Mouse (Mus musculus) forebrain, embryonic 15.5 days (tissue): ENCODE measurements around the gene Mgp. TPM values are rescaled to one million over a fixed set of nuclear protein-coding genes. Genes with fewer than 3 reads are reported as not detected.
"Not testable (repeated sequence)": the region's sequence is repeated elsewhere in the genome, so short reads cannot be mapped to it uniquely, and the experiment has no call there.

Experiments used
- ATAC-seq: fragments of 200-750 bp; cut with Nextera tagmentation; replicated peaks from 2 replicates; pipeline ENCODE4 v1.8.0; 2017; ENCODE audit warnings: mild to moderate bottlenecking, moderate TSS enrichment, moderate library complexity
- H3K27ac ChIP-seq: fragments of 300-500 bp; sonication (generic); replicated peaks from 2 replicates; pipeline ENCODE4 v1.5.1; 2015; ENCODE audit warnings: mild to moderate bottlenecking, inconsistent platforms
- H3K27me3 ChIP-seq: fragments of 300-500 bp; sonication (generic); 2 replicates; pipeline ENCODE4 v1.6.1; 2015; ENCODE audit warnings: inconsistent platforms
- H3K36me3 ChIP-seq: fragments of 300-500 bp; sonication (generic); 2 replicates; pipeline ENCODE4 v1.6.1; 2015; ENCODE audit warnings: mild to moderate bottlenecking, inconsistent platforms
- H3K4me1 ChIP-seq: fragments of 300-500 bp; sonication (generic); 2 replicates; pipeline ENCODE4 v1.6.1; 2015; ENCODE audit warnings: inconsistent platforms
- H3K4me2 ChIP-seq: fragments of 300-500 bp; sonication (generic); replicated peaks from 2 replicates; pipeline ENCODE4 v1.6.1; 2015; ENCODE audit warnings: mild to moderate bottlenecking, inconsistent platforms
- H3K4me3 ChIP-seq: fragments of 300-500 bp; sonication (generic); 2 replicates; pipeline ENCODE4 v1.5.1; 2015; ENCODE audit warnings: mild to moderate bottlenecking, inconsistent platforms
- H3K9ac ChIP-seq: fragments of 300-500 bp; sonication (generic); replicated peaks from 2 replicates; pipeline ENCODE4 v1.6.1; 2015; ENCODE audit warnings: mild to moderate bottlenecking, inconsistent platforms
- H3K9me3 ChIP-seq: fragments of 300-500 bp; sonication (generic); 2 replicates; pipeline ENCODE4 v1.6.1; 2016; ENCODE audit warnings: inconsistent platforms
- WGBS: fragments of 180-500 bp; shearing (Covaris S2); methylation state at CpG from one replicate; pipeline ENCODE4 v1.1.7; 2015; ENCODE audit warnings: mixed read lengths; 5-methylcytosine and 5-hydroxymethylcytosine counted together
- polyA plus RNA-seq: library from polyadenylated mRNA; unstranded; fragments of >200 nt; fragmentation: Nextera tagmentation; extraction: Ambion mirVana; gene quantifications from 2 replicates; pipeline ENCODE4 v1.2.1, GENCODE M21; 2015

The Mgp gene
- polyA plus RNA-seq, 1 experiment from 2014 or later, result 8.8 TPM

GRCm38 (mm10) chr6:136894532-136895339 is 19.1 kb upstream of the Mgp start:
- 72% methylated on average over 15 of the region's 15 CpGs for WGBS
- no peaks in the 10 kb centered on the region for H3K36me3 ChIP-seq
- H3K27me3 ChIP-seq, result no peaks in the 10 kb centered on the region
- no peak for ATAC-seq
- H3K9ac ChIP-seq, result no peak overlapping the region
- H3K9me3 ChIP-seq, result no peaks in the 10 kb centered on the region
- H3K27ac ChIP-seq, result no peak overlapping the region
- no peak overlapping the region for H3K4me2 ChIP-seq
- no peaks in the 10 kb centered on the region for H3K4me1 ChIP-seq
- no peak overlapping the region for H3K4me3 ChIP-seq

- Histone ChIP-seq H3K9ac (no peak overlapping the region), H3K27ac (no peak overlapping the region), H3K27me3 (no peaks in the 10 kb centered on the region), H3K4me1 (no peaks in the 10 kb centered on the region), H3K4me2 (no peak overlapping the region), H3K9me3 (no peaks in the 10 kb centered on the region), H3K4me3 (no peak overlapping the region), H3K36me3 (no peaks in the 10 kb centered on the region)
- WGBS, result 89% methylated on average over 2 of the region's 2 CpGs
- ATAC-seq, result no peak
These were observed 16.4 kb upstream of the Mgp start for GRCm38 (mm10) chr6:136892002-136892401.

GRCm38 (mm10) chr6:136889554-136889953 is 13.9 kb upstream of the Mgp start:
- H3K9me3 ChIP-seq, result no peaks in the 10 kb centered on the region
- H3K9ac ChIP-seq, result no peak overlapping the region
- no peak overlapping the region for H3K4me3 ChIP-seq
- no peak for ATAC-seq
- no peaks in the 10 kb centered on the region for H3K27me3 ChIP-seq
- no peaks in the 10 kb centered on the region for H3K36me3 ChIP-seq
- WGBS, result 94% methylated on average over 6 of the region's 6 CpGs
- no peaks in the 10 kb centered on the region for H3K4me1 ChIP-seq
- H3K27ac ChIP-seq, result no peak overlapping the region
- H3K4me2 ChIP-seq, result no peak overlapping the region

- Histone ChIP-seq H3K36me3 (no peaks in the 10 kb centered on the region), H3K9me3 (no peaks in the 10 kb centered on the region), H3K4me1 (no peaks in the 10 kb centered on the region), H3K27ac (no peak overlapping the region), H3K4me3 (no peak overlapping the region), H3K4me2 (no peak overlapping the region), H3K27me3 (no peaks in the 10 kb centered on the region), H3K9ac (no peak overlapping the region)
- no peak for ATAC-seq
- 88% methylated on average over 6 of the region's 6 CpGs for WGBS
These were observed 13.4 kb upstream of the Mgp start for GRCm38 (mm10) chr6:136889067-136889466.

GRCm38 (mm10) chr6:136887854-136888253 is 12.2 kb upstream of the Mgp start:
- 81% methylated on average over 9 of the region's 9 CpGs for WGBS

GRCm38 (mm10) chr6:136884766-136885165 is 9.1 kb upstream of the Mgp start:
- not testable (repeated sequence) for ATAC-seq, H3K4me3 ChIP-seq, H3K27ac ChIP-seq, H3K4me1 ChIP-seq, H3K9ac ChIP-seq, H3K27me3 ChIP-seq, H3K4me2 ChIP-seq, H3K36me3 ChIP-seq, H3K9me3 ChIP-seq
- 59% methylated on average over 1 of the region's 1 CpGs for WGBS

More at GRCm38 (mm10) chr6:136887854-136888253, 12.2 kb upstream of the Mgp start:
- no peaks in the 10 kb centered on the region for H3K27me3 ChIP-seq
- no peak overlapping the region for H3K9ac ChIP-seq
- no peak overlapping the region for H3K4me3 ChIP-seq
- no peak overlapping the region for H3K4me2 ChIP-seq
- no peak overlapping the region for H3K27ac ChIP-seq
- H3K9me3 ChIP-seq, result no peaks in the 10 kb centered on the region
- no peaks in the 10 kb centered on the region for H3K36me3 ChIP-seq
- ATAC-seq, result no peak
- no peaks in the 10 kb centered on the region for H3K4me1 ChIP-seq

- Histone ChIP-seq H3K4me3 (no peak overlapping the region), H3K4me2 (no peak overlapping the region), H3K9ac (no peak overlapping the region), H3K36me3 (no peaks in the 10 kb centered on the region), H3K9me3 (no peaks in the 10 kb centered on the region), H3K27ac (no peak overlapping the region), H3K27me3 (no peaks in the 10 kb centered on the region), H3K4me1 (no peaks in the 10 kb centered on the region)
- no peak for ATAC-seq
- 94% methylated on average over 6 of the region's 6 CpGs for WGBS
These were observed 8.3 kb upstream of the Mgp start for GRCm38 (mm10) chr6:136883961-136884360.

- H3K27me3 ChIP-seq, result no peaks in the 10 kb centered on the region
- H3K4me2 ChIP-seq, result no peak overlapping the region
- H3K9ac ChIP-seq, result no peak overlapping the region
- WGBS, result 87% methylated on average over 3 of the region's 3 CpGs
- no peaks in the 10 kb centered on the region for H3K36me3 ChIP-seq
- no peak overlapping the region for H3K27ac ChIP-seq
- H3K9me3 ChIP-seq, result no peaks in the 10 kb centered on the region
- H3K4me1 ChIP-seq, result no peaks in the 10 kb centered on the region
- ATAC-seq, result no peak
- H3K4me3 ChIP-seq, result no peak overlapping the region
These were observed 7.8 kb upstream of the Mgp start for GRCm38 (mm10) chr6:136883431-136883915.

GRCm38 (mm10) chr6:136881678-136882077 is 6.1 kb upstream of the Mgp start:
- H3K4me1 ChIP-seq, result no peaks in the 10 kb centered on the region
- H3K27ac ChIP-seq, result no peak overlapping the region
- H3K9me3 ChIP-seq, result no peaks in the 10 kb centered on the region
- H3K36me3 ChIP-seq, result no peaks in the 10 kb centered on the region
- 80% methylated on average over 8 of the region's 8 CpGs for WGBS
- H3K9ac ChIP-seq, result no peak overlapping the region
- no peak overlapping the region for H3K4me3 ChIP-seq
- no peak overlapping the region for H3K4me2 ChIP-seq
- no peaks in the 10 kb centered on the region for H3K27me3 ChIP-seq
- ATAC-seq, result no peak

GRCm38 (mm10) chr6:136874599-136874998 is 1.0 kb downstream of the Mgp start:
- H3K4me3 ChIP-seq, result no peak overlapping the region
- H3K27ac ChIP-seq, result no peak overlapping the region
- no peaks in the 10 kb centered on the region for H3K27me3 ChIP-seq
- WGBS, result 15% methylated on average over 8 of the region's 8 CpGs
- peaks cover 16% of the 10 kb centered on the region for H3K4me1 ChIP-seq
- H3K9me3 ChIP-seq, result no peaks in the 10 kb centered on the region
- no peak overlapping the region for H3K4me2 ChIP-seq
- no peak overlapping the region for H3K9ac ChIP-seq
- ATAC-seq, result no peak
- no peaks in the 10 kb centered on the region for H3K36me3 ChIP-seq

GRCm38 (mm10) chr6:136868921-136869320 is 6.7 kb downstream of the Mgp start:
- WGBS, result 83% methylated on average over 5 of the region's 5 CpGs
- Histone ChIP-seq H3K36me3 (no peaks in the 10 kb centered on the region), H3K4me3 (no peak overlapping the region), H3K4me2 (no peak overlapping the region), H3K4me1 (peaks cover under 1% of the 10 kb centered on the region; the same call in 1 of the 2 replicates), H3K9me3 (no peaks in the 10 kb centered on the region), H3K27ac (no peak overlapping the region), H3K27me3 (no peaks in the 10 kb centered on the region), H3K9ac (no peak overlapping the region)
- no peak for ATAC-seq

- WGBS, result 82% methylated on average over 4 of the region's 4 CpGs
- no peaks in the 10 kb centered on the region for H3K36me3 ChIP-seq
- ATAC-seq, result no peak
- no peak overlapping the region for H3K27ac ChIP-seq
- no peaks in the 10 kb centered on the region for H3K4me1 ChIP-seq
- H3K4me2 ChIP-seq, result no peak overlapping the region
- H3K27me3 ChIP-seq, result no peaks in the 10 kb centered on the region
- no peak overlapping the region for H3K4me3 ChIP-seq
- no peaks in the 10 kb centered on the region for H3K9me3 ChIP-seq
- no peak overlapping the region for H3K9ac ChIP-seq
These were observed 9.5 kb downstream of the Mgp start for GRCm38 (mm10) chr6:136866150-136866549.

GRCm38 (mm10) chr6:136865360-136865759 is 10.3 kb downstream of the Mgp start:
- 91% methylated on average over 5 of the region's 5 CpGs for WGBS
- Histone ChIP-seq H3K9ac (no peak overlapping the region), H3K4me1 (no peaks in the 10 kb centered on the region), H3K36me3 (no peaks in the 10 kb centered on the region), H3K27ac (no peak overlapping the region), H3K9me3 (no peaks in the 10 kb centered on the region), H3K4me2 (no peak overlapping the region), H3K4me3 (no peak overlapping the region), H3K27me3 (no peaks in the 10 kb centered on the region)
- ATAC-seq, result no peak
